Mouse (Mus musculus): ENCODE measurements at regions not wholly inside any gene's neighbourhood (a gene's known extent, or its start where the extent isn't known, plus 50 kb on each side); places are given as distances from the start of the nearest gene placed in this dataset.

DNA sequence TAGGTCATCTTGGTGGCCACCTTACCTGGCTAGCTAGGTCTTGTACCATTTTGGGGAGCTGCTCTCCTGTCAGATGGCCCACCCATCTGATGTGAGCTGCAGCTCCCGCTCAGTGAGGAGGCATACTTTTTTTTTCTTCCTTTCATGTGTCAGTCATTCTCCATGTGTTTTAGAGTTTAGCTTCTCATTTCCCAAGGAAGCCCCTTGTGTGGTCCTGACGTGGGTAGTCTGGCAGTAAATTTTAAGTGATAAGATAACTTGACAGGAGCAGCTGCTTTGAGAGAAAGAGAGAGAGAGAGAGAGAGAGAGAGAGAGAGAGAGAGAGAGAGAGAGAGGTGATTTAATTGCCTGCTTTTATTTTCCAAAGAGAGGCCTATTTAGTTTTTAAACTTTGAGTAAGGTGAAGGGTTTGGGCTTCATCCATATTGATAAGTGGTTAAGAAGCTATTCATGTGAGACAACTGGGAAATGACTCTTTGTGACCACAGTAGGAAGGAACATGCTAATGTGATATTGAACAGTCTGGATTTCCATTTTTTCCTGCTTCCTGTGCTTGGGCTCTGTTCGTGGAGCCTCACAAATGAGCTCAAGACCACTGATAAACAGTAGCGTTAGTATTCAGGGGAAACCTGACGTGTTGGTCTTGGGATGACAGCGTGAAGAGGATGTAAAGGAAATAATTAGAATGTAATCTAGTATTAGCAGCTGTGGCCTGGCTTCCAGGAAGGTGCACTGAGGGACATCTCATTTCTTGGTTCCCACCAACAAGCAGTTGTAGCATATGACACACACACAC is 92.1 kb downstream of the Dact1 start:
- ATAC-seq (ENCODE audit: low read depth) = no peak
- Histone ChIP-seq H3K27ac (replicated peaks) (no peak overlapping the region), H3K9me3 (no peaks in the 10 kb centered on the region)

DNA sequence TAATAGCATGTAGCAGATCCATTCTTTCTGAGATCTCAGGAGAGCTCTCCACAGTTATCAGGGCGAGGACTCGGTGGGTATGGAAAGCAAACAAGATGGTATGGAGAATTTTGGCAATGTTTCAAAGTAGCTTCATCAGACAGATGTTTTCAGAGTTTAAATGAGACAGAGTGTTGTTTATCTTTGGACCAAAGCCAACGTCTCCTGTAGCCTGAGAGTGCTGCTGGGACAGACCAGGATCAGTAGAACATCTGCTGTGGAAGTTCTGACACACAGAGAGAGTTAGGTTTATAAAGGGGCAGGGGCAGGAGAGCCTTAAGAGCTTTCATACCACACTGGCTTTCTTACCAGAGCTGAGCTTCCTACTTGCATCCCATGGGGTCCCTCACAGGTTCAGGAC is 97.6 kb downstream of the Dact1 start:
- Histone ChIP-seq H3K4me3 (no peak overlapping the region), H3K27me3 (peaks cover 10% of the 10 kb centered on the region; the same call in 1 of the 2 replicates), H3K36me3 (no peaks in the 10 kb centered on the region), H3K4me2 (no peak overlapping the region), H3K27ac (replicated peaks) (no peak overlapping the region), H3K4me1 (replicated peaks) (peaks cover 9% of the 10 kb centered on the region), H3K9me3 (no peaks in the 10 kb centered on the region), H3K9ac (no peak overlapping the region)
- 65% methylated on average over 3 of the region's 3 CpGs for WGBS
- 0 out of 2 replicates have a peak, but pooled peaks have one; percentile 36 for ATAC-seq (ENCODE audit: low read depth)

More for the DNA sequence above, 92.1 kb downstream of the Dact1 start:
- Histone ChIP-seq H3K9ac (no peak overlapping the region), H3K4me2 (no peak overlapping the region), H3K4me1 (replicated peaks) (peaks cover 7% of the 10 kb centered on the region; the same call in 1 of the 2 replicates), H3K36me3 (no peaks in the 10 kb centered on the region), H3K4me3 (no peak overlapping the region), H3K27me3 (no peaks in the 10 kb centered on the region)
- 32% methylated on average over 6 of the region's 6 CpGs for WGBS

DNA sequence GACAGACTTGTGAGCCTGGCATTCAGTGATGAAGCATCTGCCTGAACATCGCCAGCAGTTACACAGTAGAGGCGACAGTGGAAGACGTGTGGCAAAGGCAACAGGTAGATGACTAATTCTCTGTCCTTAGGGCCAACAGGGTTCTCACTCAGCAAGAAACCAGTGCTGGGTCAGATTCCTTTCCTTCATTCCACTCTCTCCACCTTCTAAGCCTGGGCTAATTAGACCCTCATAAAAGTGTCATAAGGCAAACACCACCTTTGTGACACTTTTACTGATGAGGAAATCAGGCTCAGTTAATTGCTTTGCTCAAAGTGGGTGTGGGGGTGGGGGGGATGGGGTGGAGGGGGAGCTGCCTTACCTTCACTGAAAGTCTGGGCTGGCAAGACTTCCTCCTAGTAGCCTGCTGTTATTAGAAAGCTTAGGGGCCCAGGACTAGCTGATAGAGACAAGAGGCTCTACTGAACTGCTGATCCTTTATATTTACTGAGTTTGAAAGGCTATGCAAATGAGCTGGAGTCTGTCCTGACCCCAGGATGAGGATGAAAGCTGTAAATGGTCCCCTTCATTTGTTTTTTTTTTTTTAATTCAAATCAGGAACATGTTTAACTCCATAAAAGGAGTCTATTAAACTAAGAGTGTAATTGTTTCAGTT is 98.8 kb downstream of the Dact1 start:
- Histone ChIP-seq H3K27me3 (peaks cover 10% of the 10 kb centered on the region; the same call in 1 of the 2 replicates), H3K36me3 (no peaks in the 10 kb centered on the region), H3K4me2 (no peak overlapping the region), H3K4me3 (no peak overlapping the region), H3K4me1 (replicated peaks) (peaks cover 7% of the 10 kb centered on the region), H3K9me3 (no peaks in the 10 kb centered on the region), H3K27ac (replicated peaks) (no peak overlapping the region), H3K9ac (no peak overlapping the region)
- whole genome bisulfite sequencing = 19% methylated on average over 3 of the region's 3 CpGs
- no peak for ATAC-seq (ENCODE audit: low read depth)

DNA sequence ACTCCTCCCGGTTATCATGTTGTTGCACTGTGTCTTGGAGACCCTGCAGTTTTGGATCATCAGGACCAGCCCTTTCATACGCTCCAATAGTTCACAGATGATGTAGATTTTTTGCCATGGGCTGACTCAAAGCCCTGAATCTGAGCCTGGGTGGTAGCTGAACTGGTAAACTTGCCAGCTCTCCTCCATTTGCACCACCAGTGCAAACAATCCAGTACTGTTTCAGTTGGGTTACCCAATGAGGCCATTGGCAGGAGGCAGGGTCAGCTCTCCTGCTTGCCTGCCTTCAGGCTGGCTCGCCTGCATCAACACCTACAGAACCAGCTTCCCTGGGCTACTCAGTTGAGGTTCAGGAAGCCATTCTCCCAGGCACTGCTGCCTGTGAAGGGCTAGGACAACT is 102.6 kb downstream of the Dact1 start:
- H3K4me2 ChIP-seq = no peak overlapping the region
- no peak overlapping the region for H3K27ac ChIP-seq (replicated peaks)
- H3K27me3 ChIP-seq = peaks cover 10% of the 10 kb centered on the region; the same call in 1 of the 2 replicates
- H3K9me3 ChIP-seq = no peaks in the 10 kb centered on the region
- no peak for ATAC-seq (ENCODE audit: low read depth)
- no peak overlapping the region for H3K4me3 ChIP-seq
- no peak overlapping the region for H3K9ac ChIP-seq
- H3K4me1 ChIP-seq (replicated peaks) = peaks cover 7% of the 10 kb centered on the region
- H3K36me3 ChIP-seq = no peaks in the 10 kb centered on the region
- 79% methylated on average over 3 of the region's 3 CpGs for WGBS

DNA sequence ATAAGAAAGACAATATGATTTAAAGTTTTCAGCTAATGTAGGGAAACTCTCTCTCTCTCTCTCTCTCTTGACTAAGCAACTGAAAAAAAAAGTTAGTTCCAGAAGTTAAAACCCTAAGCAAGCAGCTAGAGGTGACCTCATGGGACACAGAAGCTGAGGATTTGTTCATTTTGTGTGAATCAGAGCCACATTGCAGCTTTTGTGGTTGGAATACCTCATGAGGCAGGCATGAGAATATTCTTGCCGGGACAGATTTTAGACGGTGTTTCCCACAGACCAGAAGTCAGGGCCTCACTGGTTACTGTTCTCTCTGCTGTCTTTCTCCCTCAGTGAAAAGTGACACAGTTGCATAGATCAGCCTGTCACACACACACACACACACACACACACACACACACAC is 107.3 kb downstream of the Dact1 start:
- Histone ChIP-seq H3K4me1 (replicated peaks) (no peaks in the 10 kb centered on the region), H3K27ac (replicated peaks) (no peak overlapping the region), H3K9me3 (no peaks in the 10 kb centered on the region), H3K9ac (no peak overlapping the region), H3K4me3 (no peak overlapping the region), H3K36me3 (no peaks in the 10 kb centered on the region), H3K27me3 (no peaks in the 10 kb centered on the region), H3K4me2 (no peak overlapping the region)
- ATAC-seq (ENCODE audit: low read depth) = no peak
- 91% methylated on average over 2 of the region's 2 CpGs for WGBS

DNA sequence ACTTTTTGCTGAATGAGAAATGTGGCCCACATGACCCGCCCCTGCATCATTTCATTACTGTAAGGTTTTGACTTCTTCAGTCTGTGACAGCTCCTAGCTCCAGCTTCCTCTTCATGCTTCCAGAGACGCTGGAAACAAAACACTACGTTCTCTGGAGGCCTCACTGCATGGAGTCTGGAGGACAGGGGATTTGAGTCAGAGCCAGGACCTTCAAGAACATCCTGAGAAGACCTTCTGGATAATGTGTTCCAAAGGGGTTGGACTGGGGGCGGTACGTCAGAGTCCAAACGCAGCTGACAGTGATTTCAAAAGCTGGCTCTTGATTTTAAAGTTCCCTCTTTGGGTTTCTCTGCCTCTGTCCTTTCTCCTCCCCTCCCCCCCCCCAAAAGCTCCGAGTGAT is 108.5 kb downstream of the Dact1 start:
- H3K9ac ChIP-seq = no peak overlapping the region
- no peaks in the 10 kb centered on the region for H3K4me1 ChIP-seq (replicated peaks)
- H3K36me3 ChIP-seq = no peaks in the 10 kb centered on the region
- no peak overlapping the region for H3K4me2 ChIP-seq
- ATAC-seq (ENCODE audit: low read depth) = no peak
- no peaks in the 10 kb centered on the region for H3K27me3 ChIP-seq
- no peak overlapping the region for H3K4me3 ChIP-seq
- no peak overlapping the region for H3K27ac ChIP-seq (replicated peaks)
- 64% methylated on average over 7 of the region's 7 CpGs for WGBS
- no peaks in the 10 kb centered on the region for H3K9me3 ChIP-seq

DNA sequence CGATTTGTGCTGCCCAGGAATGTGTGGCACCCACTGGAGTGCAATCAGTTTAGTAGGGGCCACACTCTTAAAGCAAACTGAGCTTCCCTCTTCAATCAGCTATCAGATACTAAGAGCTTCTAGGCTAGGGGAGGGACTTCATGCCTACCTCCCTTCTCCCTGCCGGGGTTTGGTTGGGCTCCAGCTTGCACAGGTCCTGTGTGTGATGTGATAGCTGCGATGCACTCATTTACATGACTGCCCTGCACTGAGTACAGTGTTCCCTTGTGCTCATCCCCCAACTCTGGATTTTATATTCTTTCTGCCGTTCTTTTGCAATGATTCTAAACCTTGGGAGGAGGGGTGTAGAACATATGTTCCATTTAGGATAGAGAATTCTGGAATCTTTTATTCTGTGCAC is 109.5 kb downstream of the Dact1 start:
- 74% methylated on average over 4 of the region's 4 CpGs for WGBS
- H3K4me1 ChIP-seq (replicated peaks) = no peaks in the 10 kb centered on the region
- no peaks in the 10 kb centered on the region for H3K36me3 ChIP-seq
- H3K4me2 ChIP-seq = no peak overlapping the region
- H3K4me3 ChIP-seq = no peak overlapping the region
- H3K27ac ChIP-seq (replicated peaks) = no peak overlapping the region
- ATAC-seq (ENCODE audit: low read depth) = no peak
- H3K27me3 ChIP-seq = no peaks in the 10 kb centered on the region
- no peaks in the 10 kb centered on the region for H3K9me3 ChIP-seq
- no peak overlapping the region for H3K9ac ChIP-seq

DNA sequence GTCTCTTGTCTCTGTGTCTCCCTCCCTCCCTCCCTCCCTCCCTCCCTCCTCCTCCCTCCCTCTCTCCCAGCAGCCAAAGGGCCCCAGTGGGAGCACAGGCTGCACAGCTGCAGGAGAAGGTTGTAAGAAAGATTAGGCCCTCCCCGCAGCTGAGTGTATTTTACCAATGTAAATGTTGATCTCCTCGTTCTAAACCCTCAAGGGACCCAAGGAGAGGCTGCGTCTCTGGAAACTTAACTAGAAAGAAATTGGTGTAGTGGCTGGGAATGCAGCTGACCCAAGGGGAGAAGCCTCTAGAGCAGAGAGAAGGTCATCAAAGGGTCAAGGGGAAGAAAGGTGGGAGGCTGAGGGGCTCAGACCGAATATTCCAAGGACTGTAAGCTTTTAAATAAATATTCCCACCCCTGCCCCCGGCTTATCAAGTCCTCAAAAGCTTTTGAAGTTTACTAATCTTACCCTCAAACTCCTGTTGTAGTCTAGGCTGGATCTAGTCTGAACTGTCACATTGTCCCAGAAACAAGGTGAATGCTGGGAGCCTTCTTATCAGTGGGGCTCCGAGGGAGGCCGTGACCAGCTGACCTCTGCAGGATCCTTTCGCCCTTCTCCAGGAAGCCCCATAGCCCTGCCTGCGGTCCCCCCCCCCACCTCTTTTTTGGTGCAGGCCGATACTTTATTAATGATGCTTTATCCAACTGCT is 116.5 kb downstream of the Dact1 start:
- Histone ChIP-seq H3K9me3 (no peaks in the 10 kb centered on the region), H3K9ac (no peak overlapping the region), H3K27me3 (peaks cover 5% of the 10 kb centered on the region; the same call in 1 of the 2 replicates), H3K27ac (replicated peaks) (no peak overlapping the region), H3K4me1 (replicated peaks) (peaks cover 29% of the 10 kb centered on the region), H3K4me3 (no peak overlapping the region), H3K4me2 (no peak overlapping the region), H3K36me3 (no peaks in the 10 kb centered on the region)
- no peak for ATAC-seq (ENCODE audit: low read depth)
- WGBS = 32% methylated on average over 10 of the region's 10 CpGs

DNA sequence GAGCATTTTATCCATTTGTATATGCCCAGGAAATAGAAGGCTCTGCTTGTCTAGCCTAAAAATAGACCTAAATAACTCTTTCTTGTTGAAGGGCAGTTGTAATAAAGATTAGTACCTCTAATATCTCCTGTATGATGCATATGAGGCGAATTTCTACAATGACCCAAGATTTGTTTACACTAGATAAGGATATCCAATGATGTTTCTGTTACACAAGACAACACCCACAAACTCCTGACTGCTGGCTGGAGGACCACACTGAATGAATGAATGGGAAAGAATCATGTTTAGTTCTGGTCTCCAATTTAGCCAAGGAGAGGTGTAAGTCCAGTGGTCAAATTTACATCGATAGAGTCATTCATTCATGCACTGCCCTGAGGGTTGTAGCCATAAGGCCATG is 118.3 kb downstream of the Dact1 start:
- Histone ChIP-seq H3K27me3 (peaks cover 5% of the 10 kb centered on the region; the same call in 1 of the 2 replicates), H3K36me3 (no peaks in the 10 kb centered on the region), H3K9ac (no peak overlapping the region), H3K4me2 (no peak overlapping the region), H3K27ac (replicated peaks) (no peak overlapping the region), H3K4me1 (replicated peaks) (peaks cover 33% of the 10 kb centered on the region), H3K9me3 (no peaks in the 10 kb centered on the region), H3K4me3 (no peak overlapping the region)
- 85% methylated on average over 2 of the region's 2 CpGs for WGBS
- no peak for ATAC-seq (ENCODE audit: low read depth)

DNA sequence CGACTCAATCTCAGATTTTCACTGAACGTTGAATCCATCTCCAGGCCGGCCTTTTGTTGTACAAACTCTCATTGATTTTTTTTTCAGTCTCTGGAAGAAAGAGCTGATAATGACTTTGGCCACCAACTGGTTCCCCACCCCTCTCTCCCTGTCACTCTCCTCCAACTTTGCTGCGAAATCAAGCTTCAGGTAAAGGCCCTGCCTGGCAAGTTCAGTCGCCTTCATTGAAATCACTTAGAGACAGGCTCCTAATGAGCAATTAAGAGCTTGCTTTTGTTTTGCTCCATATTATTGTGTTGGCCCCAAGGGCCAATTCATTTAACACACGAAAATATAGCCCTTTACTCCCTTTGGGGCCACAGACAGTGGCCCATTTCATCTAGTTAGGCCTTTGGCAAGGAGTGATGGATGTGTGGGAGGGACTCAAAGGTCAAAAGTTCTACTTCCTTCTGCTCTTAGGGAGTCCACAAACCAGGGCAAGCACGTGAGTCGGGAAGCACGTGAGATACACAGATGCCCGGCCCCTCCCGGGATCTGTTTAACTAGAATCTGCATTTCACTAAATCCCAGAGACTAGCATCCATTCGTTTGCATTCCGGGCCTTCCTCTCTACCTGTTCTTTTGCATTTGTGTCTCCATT is 120.0 kb downstream of the Dact1 start:
- Histone ChIP-seq H3K27me3 (peaks cover 8% of the 10 kb centered on the region; the same call in 1 of the 2 replicates), H3K36me3 (no peaks in the 10 kb centered on the region), H3K9ac (no peak overlapping the region), H3K4me1 (replicated peaks) (peaks cover 48% of the 10 kb centered on the region), H3K4me3 (no peak overlapping the region), H3K9me3 (no peaks in the 10 kb centered on the region), H3K4me2 (no peak overlapping the region), H3K27ac (replicated peaks) (peak overlapping the region; percentile 49; the same call in 1 of the 2 replicates)
- 13% methylated on average over 13 of the region's 13 CpGs for WGBS
- 0 out of 2 replicates have a peak, but pooled peaks have one; percentile 44 for ATAC-seq (ENCODE audit: low read depth)

DNA sequence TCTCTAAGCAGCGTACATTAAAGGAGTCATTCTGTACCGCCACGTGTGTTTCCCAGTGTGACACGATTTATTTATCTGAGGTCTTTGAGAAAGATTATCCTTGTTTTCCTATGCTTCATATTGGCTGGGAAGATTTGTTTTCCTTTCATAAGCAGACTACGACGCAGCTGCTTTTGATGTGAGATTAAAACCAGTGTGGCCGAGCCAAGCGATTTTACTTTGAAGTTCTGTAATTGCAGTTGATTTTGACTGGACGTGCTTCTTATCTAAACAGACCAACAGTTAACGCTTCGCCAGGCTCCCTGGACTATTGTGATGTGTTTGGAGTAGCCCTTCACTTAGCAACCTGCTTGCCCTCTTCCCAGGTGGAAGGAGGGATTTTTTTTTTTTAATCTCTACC is 120.6 kb downstream of the Dact1 start:
- H3K4me1 ChIP-seq (replicated peaks) = peaks cover 48% of the 10 kb centered on the region
- no peak overlapping the region for H3K4me2 ChIP-seq
- ATAC-seq (ENCODE audit: low read depth) = no peak
- no peak overlapping the region for H3K4me3 ChIP-seq
- WGBS = 46% methylated on average over 11 of the region's 11 CpGs
- peak overlapping the region; percentile 49; the same call in 1 of the 2 replicates for H3K27ac ChIP-seq (replicated peaks)
- no peaks in the 10 kb centered on the region for H3K36me3 ChIP-seq
- peaks cover 8% of the 10 kb centered on the region; the same call in 1 of the 2 replicates for H3K27me3 ChIP-seq
- no peak overlapping the region for H3K9ac ChIP-seq
- H3K9me3 ChIP-seq = no peaks in the 10 kb centered on the region

DNA sequence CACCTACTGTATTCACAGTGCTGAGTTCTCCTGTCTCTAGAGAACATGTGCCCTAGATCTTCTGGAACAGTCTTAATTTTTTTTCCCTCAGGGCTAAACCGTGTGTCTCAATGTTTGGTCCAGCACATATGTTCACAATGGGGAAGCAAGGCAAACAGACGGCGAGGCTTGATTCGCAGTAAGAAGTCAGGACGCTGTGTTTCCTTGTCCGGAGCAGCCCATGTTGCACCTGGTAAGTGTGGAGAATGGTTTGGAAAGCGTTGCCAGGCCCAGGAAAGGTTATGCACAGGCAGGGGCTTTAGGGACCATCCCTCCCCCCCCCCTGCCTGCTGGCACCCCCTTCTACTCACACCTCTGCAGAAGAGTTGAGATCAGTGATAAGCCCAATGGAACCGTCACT is 121.4 kb downstream of the Dact1 start:
- no peak overlapping the region for H3K27ac ChIP-seq (replicated peaks)
- ATAC-seq (ENCODE audit: low read depth) = no peak
- no peaks in the 10 kb centered on the region for H3K36me3 ChIP-seq
- peaks cover 8% of the 10 kb centered on the region; the same call in 1 of the 2 replicates for H3K27me3 ChIP-seq
- no peaks in the 10 kb centered on the region for H3K9me3 ChIP-seq
- H3K9ac ChIP-seq = no peak overlapping the region
- H3K4me1 ChIP-seq (replicated peaks) = peaks cover 45% of the 10 kb centered on the region
- no peak overlapping the region for H3K4me3 ChIP-seq
- 77% methylated on average over 8 of the region's 8 CpGs for WGBS
- H3K4me2 ChIP-seq = no peak overlapping the region

Data from neural tube, embryonic 13.5 days (tissue).